Mouse (Mus musculus) midbrain, embryonic 15.5 days (tissue): ENCODE results near the gene Phtf1. TPM values are rescaled to one million over a fixed set of nuclear protein-coding genes. Genes with fewer than 3 reads are reported as not detected.

Experiments
- ATAC-seq: fragments of 200-750 bp; cut with Nextera tagmentation; replicated peaks from 2 replicates; pipeline ENCODE4 v1.8.0; 2017; ENCODE audit warnings: moderate TSS enrichment
- H3K27ac ChIP-seq: fragments of 300-500 bp; sonication (generic); 2 replicates; pipeline ENCODE4 v1.5.1; 2015; ENCODE audit warnings: mild to moderate bottlenecking, inconsistent platforms
- H3K27me3 ChIP-seq: fragments of 300-500 bp; sonication (generic); replicated peaks from 2 replicates; pipeline ENCODE4 v1.6.1; 2015; ENCODE audit warnings: inconsistent platforms
- H3K36me3 ChIP-seq: fragments of 300-500 bp; sonication (generic); replicated peaks from 2 replicates; pipeline ENCODE4 v1.6.1; 2015; ENCODE audit warnings: inconsistent platforms
- H3K4me1 ChIP-seq: fragments of 300-500 bp; sonication (generic); 2 replicates; pipeline ENCODE4 v1.6.1; 2015; ENCODE audit warnings: inconsistent platforms
- H3K4me2 ChIP-seq: fragments of 300-500 bp; sonication (generic); 2 replicates; pipeline ENCODE4 v1.6.1; 2015; ENCODE audit warnings: inconsistent platforms, mild to moderate bottlenecking, moderate library complexity
- H3K4me3 ChIP-seq: fragments of 300-500 bp; sonication (generic); 2 replicates; pipeline ENCODE4 v1.5.1; 2015; ENCODE audit warnings: mild to moderate bottlenecking, inconsistent platforms
- H3K9ac ChIP-seq: fragments of 300-500 bp; sonication (generic); 2 replicates; pipeline ENCODE4 v1.6.1; 2015; ENCODE audit warnings: mild to moderate bottlenecking, inconsistent platforms
- H3K9me3 ChIP-seq: fragments of 300-500 bp; sonication (generic); 2 replicates; pipeline ENCODE4 v1.6.1; 2016; ENCODE audit warnings: inconsistent platforms
- WGBS: fragments of 180-500 bp; shearing (Covaris S2); methylation state at CpG from one replicate; pipeline ENCODE4 v1.1.7; 2015; ENCODE audit warnings: mixed read lengths; 5-methylcytosine and 5-hydroxymethylcytosine counted together
- polyA plus RNA-seq: library from polyadenylated mRNA; unstranded; fragments of >200 nt; fragmentation: Nextera tagmentation; extraction: Ambion mirVana; gene quantifications from 2 replicates; pipeline ENCODE4 v1.2.1, GENCODE M21; 2015

The Phtf1 gene
- 25.0 and 26.2 TPM in 2 replicates for polyA plus RNA-seq

GRCm38 (mm10) chr3:103967861-103968691 is at the start of gene Phtf1:
Phtf1 (plus strand) TSS chr3:103968110.
- Histone ChIP-seq H3K4me3 (peak within 1 kb of the TSS; percentile 98), H3K4me1 (peaks cover 22% of the 10 kb centered on the region), H3K9me3 (no peaks in the 10 kb centered on the region), H3K27ac (peak within 1 kb of the TSS; percentile 98), H3K36me3 (0 out of 2 replicates have a peak, but pooled peaks cover 3% of the 10 kb centered on the region), H3K27me3 (no peaks in the 10 kb centered on the region), H3K4me2 (peak within 1 kb of the TSS; percentile 75), H3K9ac (peak within 1 kb of the TSS; percentile 96)
- peak; percentile 96 for ATAC-seq
- WGBS: under 1% methylated on average over 70 of the region's 70 CpGs

GRCm38 (mm10) chr3:103920094-103920493 is 47.8 kb upstream of the Phtf1 start:
- no peak overlapping the region for H3K27ac ChIP-seq
- ATAC-seq: no peak

DNA sequence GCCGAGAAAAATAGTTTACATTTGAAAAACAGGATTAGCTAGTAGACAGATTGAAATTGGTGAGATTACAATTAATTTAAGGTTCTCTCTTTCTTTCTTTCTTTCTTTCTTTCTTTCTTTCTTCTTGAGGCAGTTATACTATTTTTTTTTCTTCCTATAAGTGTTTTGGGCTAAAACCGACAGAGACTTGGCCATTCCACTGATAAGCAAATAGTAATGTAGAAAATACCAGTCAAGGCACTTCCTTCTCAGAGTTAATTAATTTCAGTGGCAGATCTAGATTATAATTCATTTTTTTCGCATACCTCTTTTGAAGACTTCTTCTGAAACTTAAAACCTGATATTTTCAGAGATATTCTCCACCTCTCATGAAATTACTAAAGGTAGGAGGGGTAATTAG is 42.6 kb upstream of the Phtf1 start:
- no peaks in the 10 kb centered on the region for H3K9me3 ChIP-seq
- H3K4me2 ChIP-seq: no peak overlapping the region
- ATAC-seq: no peak
- 56% methylated on average over 3 of the region's 3 CpGs for WGBS
- H3K36me3 ChIP-seq: no peaks in the 10 kb centered on the region
- H3K9ac ChIP-seq: no peak overlapping the region
- no peak overlapping the region for H3K4me3 ChIP-seq
- H3K27me3 ChIP-seq: no peaks in the 10 kb centered on the region
- peaks cover 17% of the 10 kb centered on the region for H3K4me1 ChIP-seq
- H3K27ac ChIP-seq: no peak overlapping the region

More at GRCm38 (mm10) chr3:103920094-103920493, 47.8 kb upstream of the Phtf1 start:
- no peaks in the 10 kb centered on the region for H3K36me3 ChIP-seq
- H3K4me3 ChIP-seq: no peak overlapping the region
- H3K9me3 ChIP-seq: no peaks in the 10 kb centered on the region
- WGBS: 97% methylated on average over 1 of the region's 1 CpGs
- no peak overlapping the region for H3K9ac ChIP-seq
- H3K4me2 ChIP-seq: no peak overlapping the region
- H3K27me3 ChIP-seq: no peaks in the 10 kb centered on the region
- H3K4me1 ChIP-seq: peaks cover 31% of the 10 kb centered on the region

- ATAC-seq: no peak
- Histone ChIP-seq H3K9ac (no peak overlapping the region), H3K9me3 (no peaks in the 10 kb centered on the region), H3K4me3 (no peak overlapping the region), H3K27ac (no peak overlapping the region), H3K4me1 (peaks cover 14% of the 10 kb centered on the region), H3K27me3 (no peaks in the 10 kb centered on the region), H3K4me2 (no peak overlapping the region), H3K36me3 (no peaks in the 10 kb centered on the region)
- WGBS: 37% methylated on average over 6 of the region's 6 CpGs
Measured at GRCm38 (mm10) chr3:103927511-103927910, 40.4 kb upstream of the Phtf1 start.

DNA sequence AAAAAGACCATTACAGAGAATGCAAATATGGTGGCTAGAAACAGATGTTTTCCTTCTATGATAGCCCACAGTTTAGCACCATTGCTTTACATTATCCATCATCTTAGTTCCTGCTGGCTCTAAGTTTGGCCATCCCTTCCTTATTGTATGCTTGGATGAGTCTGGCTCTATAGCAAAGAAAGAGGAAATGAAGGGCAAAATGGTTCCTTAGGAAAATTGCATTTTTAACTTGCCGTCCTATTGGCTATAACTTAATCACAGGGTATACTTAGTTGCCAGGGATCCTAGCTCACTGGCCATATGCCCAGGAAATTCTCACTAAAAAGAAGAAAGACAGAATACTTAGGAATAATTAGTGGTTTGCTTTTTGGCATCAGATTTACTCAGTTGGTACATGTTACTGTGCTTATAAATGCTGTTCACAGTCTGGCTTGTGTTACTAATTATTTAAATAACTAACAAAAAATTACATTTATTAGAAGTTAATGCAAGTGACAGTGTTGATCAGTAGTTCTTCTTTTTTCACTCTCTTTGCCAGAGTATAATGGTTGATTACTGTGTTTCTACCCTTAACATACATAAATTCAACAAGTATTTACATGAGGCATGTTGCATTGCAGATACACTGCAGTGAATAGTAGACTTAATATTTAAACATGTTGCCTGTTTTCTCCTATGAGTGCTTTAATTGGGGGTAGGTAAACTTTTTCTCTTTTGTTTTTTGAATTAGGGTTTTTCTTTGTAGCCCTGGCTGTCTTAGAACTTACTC is 22.9 kb upstream of the Phtf1 start:
- H3K9ac ChIP-seq: no peak overlapping the region
- H3K4me3 ChIP-seq: no peak overlapping the region
- WGBS: 70% methylated on average over 1 of the region's 1 CpGs
- no peaks in the 10 kb centered on the region for H3K36me3 ChIP-seq
- H3K4me1 ChIP-seq: 0 out of 2 replicates have a peak, but pooled peaks cover 2% of the 10 kb centered on the region
- ATAC-seq: no peak
- no peak overlapping the region for H3K27ac ChIP-seq
- H3K9me3 ChIP-seq: no peaks in the 10 kb centered on the region
- no peak overlapping the region for H3K4me2 ChIP-seq
- H3K27me3 ChIP-seq: no peaks in the 10 kb centered on the region

DNA sequence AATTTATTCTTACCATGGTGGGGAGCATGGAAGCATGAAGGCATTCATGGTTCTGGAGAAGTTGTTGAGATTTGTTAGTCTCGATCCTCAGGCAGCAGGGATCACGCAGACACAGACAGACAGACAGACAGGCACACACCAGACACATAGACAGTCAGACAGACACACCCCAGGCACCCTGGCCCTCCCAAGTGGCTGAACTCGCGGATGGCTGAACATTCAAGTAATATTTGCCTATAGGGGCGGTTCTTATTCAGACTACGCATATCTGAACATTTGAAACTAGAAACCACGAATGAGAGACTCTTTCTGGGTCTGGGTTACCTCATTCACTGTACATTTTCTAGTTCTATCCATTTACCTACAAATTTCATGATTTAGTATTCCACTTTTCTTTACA is 19.2 kb upstream of the Phtf1 start:
- Histone ChIP-seq H3K4me2 (no peak overlapping the region), H3K4me1 (0 out of 2 replicates have a peak, but pooled peaks cover 2% of the 10 kb centered on the region), H3K9ac (no peak overlapping the region), H3K27ac (no peak overlapping the region), H3K9me3 (no peaks in the 10 kb centered on the region), H3K27me3 (no peaks in the 10 kb centered on the region), H3K4me3 (no peak overlapping the region), H3K36me3 (no peaks in the 10 kb centered on the region)
- WGBS: 92% methylated on average over 7 of the region's 7 CpGs
- ATAC-seq: no peak

GRCm38 (mm10) chr3:103960622-103961021 is 7.3 kb upstream of the Phtf1 start:
- 92% methylated on average over 3 of the region's 3 CpGs for WGBS
- no peaks in the 10 kb centered on the region for H3K9me3 ChIP-seq

DNA sequence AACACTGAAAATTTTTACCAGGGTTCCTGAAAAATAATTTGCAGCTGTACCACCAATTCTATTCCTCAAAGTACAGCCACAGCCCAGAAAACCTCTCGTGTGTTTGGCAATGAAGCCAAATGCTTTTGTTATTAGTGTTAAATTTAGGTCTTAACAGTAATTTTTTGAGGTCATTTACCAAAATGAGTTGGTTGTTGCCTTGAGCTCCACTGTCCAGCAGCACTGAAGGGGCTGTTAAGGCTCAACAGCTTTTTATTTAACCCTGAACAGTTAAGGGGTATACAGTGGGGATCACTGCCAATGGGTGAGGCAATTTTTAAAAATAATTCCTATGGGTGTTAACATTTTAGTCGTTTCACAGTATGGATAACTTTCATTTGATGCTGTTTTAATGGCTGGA is 679 bp upstream of the Phtf1 start:
- Histone ChIP-seq H3K4me2 (peak overlapping the region; percentile 75), H3K36me3 (peaks cover 5% of the 10 kb centered on the region; the same call in 1 of the 2 replicates), H3K9ac (peak overlapping the region; percentile 96), H3K4me3 (peak overlapping the region; percentile 98), H3K27ac (peak overlapping the region; percentile 98), H3K4me1 (peaks cover 22% of the 10 kb centered on the region), H3K9me3 (no peaks in the 10 kb centered on the region), H3K27me3 (no peaks in the 10 kb centered on the region)
- ATAC-seq: no peak
- 18% methylated on average over 2 of the region's 2 CpGs for WGBS

More at GRCm38 (mm10) chr3:103960622-103961021, 7.3 kb upstream of the Phtf1 start:
- H3K27me3 ChIP-seq: no peaks in the 10 kb centered on the region
- no peak overlapping the region for H3K4me2 ChIP-seq
- H3K27ac ChIP-seq: no peak overlapping the region
- ATAC-seq: no peak
- H3K4me3 ChIP-seq: no peak overlapping the region
- H3K4me1 ChIP-seq: no peaks in the 10 kb centered on the region
- H3K36me3 ChIP-seq: peaks cover 4% of the 10 kb centered on the region; the same call in 1 of the 2 replicates
- H3K9ac ChIP-seq: no peak overlapping the region

- Histone ChIP-seq H3K9ac (peak overlapping the region; percentile 96), H3K9me3 (no peaks in the 10 kb centered on the region), H3K4me3 (peak overlapping the region; percentile 98), H3K4me1 (peaks cover 22% of the 10 kb centered on the region), H3K4me2 (peak overlapping the region; percentile 75), H3K27ac (peak overlapping the region; percentile 98), H3K27me3 (no peaks in the 10 kb centered on the region), H3K36me3 (0 out of 2 replicates have a peak, but pooled peaks cover 3% of the 10 kb centered on the region)
- peak; percentile 85 for ATAC-seq
- under 1% methylated on average over 24 of the region's 24 CpGs for WGBS
Measured at GRCm38 (mm10) chr3:103968701-103969100, 791 bp downstream of the Phtf1 start.

DNA sequence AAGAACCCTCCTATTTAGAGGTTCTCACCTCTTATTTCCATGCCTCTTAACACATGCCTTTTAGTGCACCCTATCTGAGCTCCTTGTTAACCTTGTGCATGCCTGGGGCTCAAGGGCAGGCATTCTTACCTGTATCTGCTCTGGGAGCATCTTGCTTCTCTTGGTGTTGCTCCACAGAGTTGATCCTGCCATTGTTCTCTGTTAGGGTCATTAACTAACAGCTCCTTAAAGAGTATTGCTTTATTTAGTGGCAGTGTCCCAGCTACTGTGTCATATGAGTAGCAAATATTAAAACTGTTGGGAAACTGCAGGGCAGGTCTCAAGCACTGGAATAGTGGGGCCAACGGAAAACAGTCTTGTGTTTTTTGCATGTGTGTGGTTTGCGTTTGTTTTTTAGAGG is 3.2 kb downstream of the Phtf1 start:
- WGBS: over 99% methylated on average over 2 of the region's 2 CpGs
- no peaks in the 10 kb centered on the region for H3K27me3 ChIP-seq
- no peak for ATAC-seq

DNA sequence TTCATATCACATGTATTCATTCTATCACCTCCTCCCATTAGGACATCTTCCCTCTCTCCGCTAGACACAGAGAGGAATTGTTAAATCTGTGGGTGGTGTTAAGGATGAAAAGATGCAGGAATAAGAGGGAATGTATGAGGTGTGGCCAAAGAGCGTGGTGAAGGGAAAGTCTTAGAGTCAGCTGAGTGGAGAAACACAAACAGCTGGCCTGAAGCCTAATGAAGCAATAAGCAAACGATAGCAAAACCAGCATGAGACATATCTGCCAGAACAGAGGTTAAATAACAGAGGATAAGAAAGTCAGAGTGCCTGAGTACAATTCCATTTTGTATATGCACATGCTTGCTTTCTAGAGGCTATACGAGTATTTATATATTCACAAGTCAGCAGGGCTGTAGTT is 16.6 kb downstream of the Phtf1 start:
- Histone ChIP-seq H3K4me1 (no peaks in the 10 kb centered on the region), H3K9ac (no peak overlapping the region), H3K9me3 (no peaks in the 10 kb centered on the region), H3K27me3 (no peaks in the 10 kb centered on the region), H3K4me2 (no peak overlapping the region), H3K27ac (no peak overlapping the region), H3K36me3 (peaks cover 25% of the 10 kb centered on the region; the same call in 1 of the 2 replicates), H3K4me3 (no peak overlapping the region)
- WGBS: 79% methylated on average over 4 of the region's 4 CpGs
- no peak for ATAC-seq

More for the DNA sequence above, 3.2 kb downstream of the Phtf1 start:
- Histone ChIP-seq H3K9me3 (no peaks in the 10 kb centered on the region), H3K9ac (no peak overlapping the region), H3K4me3 (no peak overlapping the region), H3K36me3 (0 out of 2 replicates have a peak, but pooled peaks cover 3% of the 10 kb centered on the region), H3K4me2 (no peak overlapping the region), H3K4me1 (peaks cover 22% of the 10 kb centered on the region), H3K27ac (no peak overlapping the region)

- no peak overlapping the region for H3K9ac ChIP-seq
- no peaks in the 10 kb centered on the region for H3K9me3 ChIP-seq
- H3K27me3 ChIP-seq: no peaks in the 10 kb centered on the region
- no peak overlapping the region for H3K27ac ChIP-seq
- H3K4me2 ChIP-seq: no peak overlapping the region
- H3K4me3 ChIP-seq: no peak overlapping the region
- 97% methylated on average over 2 of the region's 2 CpGs for WGBS
- no peaks in the 10 kb centered on the region for H3K4me1 ChIP-seq
- ATAC-seq: no peak
- peaks cover 25% of the 10 kb centered on the region; the same call in 1 of the 2 replicates for H3K36me3 ChIP-seq
Measured at GRCm38 (mm10) chr3:103985194-103985593, 17.3 kb downstream of the Phtf1 start.
